Comparison of ENCODE assay signal across 8 mouse cellular contexts in the genomic region with DNA sequence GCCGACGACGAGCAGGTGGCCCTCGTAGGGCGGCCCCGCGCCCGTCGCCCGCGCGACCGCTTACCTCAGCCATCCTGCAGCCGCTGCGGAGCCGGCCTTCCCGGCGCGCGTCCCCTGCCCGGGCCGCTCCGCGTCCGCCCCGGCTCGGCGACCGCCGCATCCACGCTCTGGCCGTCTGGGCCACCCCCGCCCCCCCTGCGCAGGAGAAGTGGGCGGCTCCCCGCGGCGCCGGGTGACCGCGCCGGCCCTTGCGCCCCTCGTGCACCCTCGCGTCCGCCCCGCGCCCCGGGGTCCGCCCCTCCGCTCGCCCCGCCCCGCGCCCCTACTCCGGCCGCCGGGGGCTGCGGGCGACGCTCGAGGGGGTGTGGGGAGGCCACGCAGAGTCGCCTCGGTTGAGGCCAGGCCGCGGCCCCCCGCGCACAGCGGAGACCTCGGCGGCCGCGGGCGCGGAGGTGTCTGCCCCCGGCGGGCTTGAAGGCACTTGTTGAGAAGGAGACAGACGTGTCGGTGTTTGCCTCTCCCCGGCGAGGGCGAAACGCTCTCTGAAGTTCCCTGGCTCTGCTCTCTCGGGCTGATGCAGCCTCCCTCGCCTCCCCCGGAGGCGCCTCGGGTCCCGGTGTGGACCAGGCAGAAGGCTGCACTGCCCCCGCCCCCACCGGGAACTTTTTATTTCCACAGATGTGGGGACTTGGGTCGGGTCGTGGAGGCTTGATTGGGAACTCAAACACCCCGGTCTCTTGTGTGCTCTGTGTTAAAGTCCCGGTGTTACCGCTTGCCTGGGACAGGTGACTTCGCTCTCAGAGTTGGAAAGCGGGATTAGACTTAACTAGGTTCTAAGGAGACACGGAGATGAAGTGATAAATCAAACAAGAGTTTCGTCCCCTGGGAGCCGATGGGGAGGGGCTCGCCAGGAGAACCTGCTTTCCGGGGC. TPM values are rescaled to one million over a fixed set of nuclear protein-coding genes. Genes with fewer than 3 reads are reported as not detected.
DNase-seq lines count a peak whose midpoint lies in the region; ATAC-seq and TF ChIP-seq lines count a peak whose summit lies in the region.

A gene (minus strand): TSS at position 162 of the 931 bp plus-strand sequence.

- intact Hi-C loops in left cerebral cortex, adult 2 months (cut with DNase I) = no loop called here
- intact Hi-C loops in left cerebral cortex, postnatal 10 days (cut with DNase I) = no loop called here

- peaks cover 87% of the 10 kb centered on the region for H3K27me3 ChIP-seq in heart, embryonic 15.5 days
- H3K27me3 ChIP-seq in stomach, embryonic 14.5 days (ENCODE audit: control insufficient read depth, insufficient read depth, low read length) = peaks cover 13% of the 10 kb centered on the region

- peak within 1 kb of the TSS; percentile 34 for H3K9ac ChIP-seq in heart, embryonic 15.5 days
- peak within 1 kb of the TSS; percentile 42; the same call in 1 of the 2 replicates for H3K9ac ChIP-seq in stomach, embryonic 14.5 days (replicated peaks; ENCODE audit: low read depth, low read length)

- H3K4me2 ChIP-seq in heart, embryonic 15.5 days = peak within 1 kb of the TSS; percentile 96
- peak within 1 kb of the TSS; percentile 96 for H3K4me2 ChIP-seq in stomach, embryonic 14.5 days (replicated peaks; ENCODE audit: low read depth, low read length)

- no peak within 1 kb of the TSS for H3K27ac ChIP-seq in left cerebral cortex, adult 2 months
- no peak within 1 kb of the TSS for H3K27ac ChIP-seq in heart, embryonic 15.5 days
- H3K27ac ChIP-seq in stomach, embryonic 14.5 days (ENCODE audit: low read length) = peak within 1 kb of the TSS; percentile 33; the same call in 1 of the 2 replicates

- peak; percentile 72 for ATAC-seq in heart, embryonic 15.5 days (replicated peaks; ENCODE audit: insufficient number of reproducible peaks, insufficient read depth, low FRiP score, low read depth)
- ATAC-seq in stomach, embryonic 14.5 days (ENCODE audit: insufficient number of reproducible peaks, insufficient read depth, low FRiP score, low read depth) = peak; percentile 62

- H3K9me3 ChIP-seq in heart, embryonic 15.5 days (replicated peaks) = no peaks in the 10 kb centered on the region
- H3K9me3 ChIP-seq in stomach, embryonic 14.5 days (ENCODE audit: control insufficient read depth, low read depth, low read length) = no peaks in the 10 kb centered on the region

- H3K36me3 ChIP-seq in heart, embryonic 15.5 days = no peaks in the 10 kb centered on the region
- H3K36me3 ChIP-seq in stomach, embryonic 14.5 days (ENCODE audit: control insufficient read depth, insufficient read depth, low read length) = no peaks in the 10 kb centered on the region

- no peak for DNase-seq in left cerebral cortex, adult 2 months (ENCODE audit: extremely low spot score in 1 of 2, low spot score in 2 of 2)
- no peak for DNase-seq in left cerebral cortex, postnatal 10 days (ENCODE audit: extremely low spot score in 1 of 2, low spot score in 2 of 2)
- DNase-seq in adrenal gland, postnatal 10 days = peak; percentile 41
- peak; percentile 9 for DNase-seq in liver
- DNase-seq in cerebellum, postnatal 4 days (ENCODE audit: low spot score in 2 of 2) = no peak
- DNase-seq in MN1 (ENCODE audit: low spot score) = no peak

- WGBS in heart, embryonic 15.5 days = 1% methylated on average over 102 of the region's 105 CpGs
- 1% methylated on average over 75 of the region's 105 CpGs for WGBS in stomach, embryonic 14.5 days

- no peak for TF ChIP-seq CTCF in left cerebral cortex, adult 2 months (IDR thresholded peaks at IDR 0.05)

- peak within 1 kb of the TSS; percentile 5; the same call in 1 of the 2 replicates for H3K4me3 ChIP-seq in left cerebral cortex, adult 2 months
- peak within 1 kb of the TSS; percentile 61 for H3K4me3 ChIP-seq in heart, embryonic 15.5 days
- H3K4me3 ChIP-seq in stomach, embryonic 14.5 days (ENCODE audit: low read depth, low read length) = peak within 1 kb of the TSS; percentile 49

- H3K4me1 ChIP-seq in heart, embryonic 15.5 days (replicated peaks) = peaks cover 19% of the 10 kb centered on the region
- 0 out of 2 replicates have a peak, but pooled peaks cover 2% of the 10 kb centered on the region for H3K4me1 ChIP-seq in stomach, embryonic 14.5 days (ENCODE audit: control insufficient read depth, insufficient read depth, low read length)

RNA-seq across cellular contexts. Expression of the gene that starts here (rescaled TPM):
- total RNA-seq in left cerebral cortex, adult 2 months (2021) = not detected
- not detected for total RNA-seq in left cerebral cortex, postnatal 10 days (2021)
- total RNA-seq in adrenal gland, postnatal 10 days (2021) = 1 to 10 TPM; 1.2 to 1.5 TPM
- polyA plus RNA-seq in heart, embryonic 15.5 days (2015; fragmentation: Nextera tagmentation; extraction: Ambion mirVana) = 3.1 and 4.1 TPM in 2 replicates
- polyA plus RNA-seq in stomach, embryonic 14.5 days (2014; fragmentation: Nextera tagmentation; extraction: Ambion mirVana) = 5.3 and 5.9 TPM in 2 replicates

Comparison
In these comparisons a context has a peak if more than half of its experiments do, and no peak if none do; other contexts are left out.
1. DNase-seq: peak in adrenal gland, postnatal 10 days (single experiment) and liver (single experiment); none in left cerebral cortex, adult 2 months (0 of 2), left cerebral cortex, postnatal 10 days (0 of 2), cerebellum, postnatal 4 days (0 of 2) and MN1 (single experiment).
2. H3K4me3 ChIP-seq: peak in every context shown above with its lines; median percentile 61 in heart, embryonic 15.5 days; 49 in stomach, embryonic 14.5 days; 5 in left cerebral cortex, adult 2 months.